Mouse (Mus musculus): Measurements from ENCODE around the gene Ang. TPM values are rescaled to one million over a fixed set of nuclear protein-coding genes. Genes with fewer than 3 reads are reported as not detected.

Ang gene
- polyA plus RNA-seq, 1 experiment from 2014 or later = 3.8 TPM

GRCm38 (mm10) chr14:51074335-51074734 is 16.6 kb upstream of the Ang start, which contains the start of gene Olfr750:
Gene Olfr750, minus strand, starts transcription at chr14:51074435.
- H3K27me3 ChIP-seq = no peaks in the 10 kb centered on the region
- no peak within 1 kb of the TSS for H3K4me2 ChIP-seq (replicated peaks)

GRCm38 (mm10) chr14:51079180-51079579 is 11.8 kb upstream of the Ang start:
- no peak overlapping the region for H3K4me2 ChIP-seq (replicated peaks)

More at GRCm38 (mm10) chr14:51074335-51074734, 16.6 kb upstream of the Ang start, which contains the start of gene Olfr750:
- ATAC-seq (replicated peaks) = no peak
- no peak within 1 kb of the TSS for H3K27ac ChIP-seq (replicated peaks)
- H3K9ac ChIP-seq (replicated peaks) = no peak within 1 kb of the TSS
- no peak within 1 kb of the TSS for H3K4me3 ChIP-seq
- H3K4me1 ChIP-seq = no peaks in the 10 kb centered on the region
- H3K36me3 ChIP-seq = no peaks in the 10 kb centered on the region
- 89% methylated on average over 3 of the region's 3 CpGs for WGBS
- no peaks in the 10 kb centered on the region for H3K9me3 ChIP-seq

DNA sequence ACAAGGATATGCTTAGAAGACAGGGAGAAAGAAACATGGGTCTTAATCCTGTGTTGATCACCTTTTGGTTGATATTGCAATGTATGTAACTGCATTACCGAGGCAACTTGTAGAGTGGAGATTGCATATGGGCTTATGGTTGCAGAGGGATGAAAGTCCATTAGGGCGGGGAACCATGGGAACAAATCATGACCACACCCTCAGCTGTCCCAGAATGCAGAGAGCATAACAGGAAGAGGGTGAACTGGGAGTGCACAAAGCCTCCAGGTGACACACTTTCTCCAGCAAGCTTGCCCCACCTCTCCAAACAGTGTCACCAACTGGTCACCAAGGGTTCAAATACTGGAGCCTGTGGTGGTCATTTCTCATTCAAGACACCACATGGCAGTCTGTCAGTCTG is 9.9 kb upstream of the Ang start:
- Histone ChIP-seq H3K27me3 (peaks cover 7% of the 10 kb centered on the region; the same call in 1 of the 2 replicates), H3K9ac (replicated peaks) (no peak overlapping the region), H3K27ac (replicated peaks) (no peak overlapping the region), H3K36me3 (no peaks in the 10 kb centered on the region), H3K4me2 (replicated peaks) (no peak overlapping the region), H3K4me3 (no peak overlapping the region), H3K4me1 (peaks cover 15% of the 10 kb centered on the region), H3K9me3 (no peaks in the 10 kb centered on the region)
- WGBS = 84% methylated on average over 2 of the region's 2 CpGs
- ATAC-seq (replicated peaks) = no peak

More at GRCm38 (mm10) chr14:51079180-51079579, 11.8 kb upstream of the Ang start:
- Histone ChIP-seq H3K36me3 (no peaks in the 10 kb centered on the region), H3K4me3 (no peak overlapping the region), H3K9me3 (no peaks in the 10 kb centered on the region), H3K27me3 (peaks cover 7% of the 10 kb centered on the region; the same call in 1 of the 2 replicates), H3K27ac (replicated peaks) (no peak overlapping the region), H3K4me1 (peaks cover 15% of the 10 kb centered on the region), H3K9ac (replicated peaks) (no peak overlapping the region)
- ATAC-seq (replicated peaks) = no peak
- WGBS = 91% methylated on average over 1 of the region's 1 CpGs

DNA sequence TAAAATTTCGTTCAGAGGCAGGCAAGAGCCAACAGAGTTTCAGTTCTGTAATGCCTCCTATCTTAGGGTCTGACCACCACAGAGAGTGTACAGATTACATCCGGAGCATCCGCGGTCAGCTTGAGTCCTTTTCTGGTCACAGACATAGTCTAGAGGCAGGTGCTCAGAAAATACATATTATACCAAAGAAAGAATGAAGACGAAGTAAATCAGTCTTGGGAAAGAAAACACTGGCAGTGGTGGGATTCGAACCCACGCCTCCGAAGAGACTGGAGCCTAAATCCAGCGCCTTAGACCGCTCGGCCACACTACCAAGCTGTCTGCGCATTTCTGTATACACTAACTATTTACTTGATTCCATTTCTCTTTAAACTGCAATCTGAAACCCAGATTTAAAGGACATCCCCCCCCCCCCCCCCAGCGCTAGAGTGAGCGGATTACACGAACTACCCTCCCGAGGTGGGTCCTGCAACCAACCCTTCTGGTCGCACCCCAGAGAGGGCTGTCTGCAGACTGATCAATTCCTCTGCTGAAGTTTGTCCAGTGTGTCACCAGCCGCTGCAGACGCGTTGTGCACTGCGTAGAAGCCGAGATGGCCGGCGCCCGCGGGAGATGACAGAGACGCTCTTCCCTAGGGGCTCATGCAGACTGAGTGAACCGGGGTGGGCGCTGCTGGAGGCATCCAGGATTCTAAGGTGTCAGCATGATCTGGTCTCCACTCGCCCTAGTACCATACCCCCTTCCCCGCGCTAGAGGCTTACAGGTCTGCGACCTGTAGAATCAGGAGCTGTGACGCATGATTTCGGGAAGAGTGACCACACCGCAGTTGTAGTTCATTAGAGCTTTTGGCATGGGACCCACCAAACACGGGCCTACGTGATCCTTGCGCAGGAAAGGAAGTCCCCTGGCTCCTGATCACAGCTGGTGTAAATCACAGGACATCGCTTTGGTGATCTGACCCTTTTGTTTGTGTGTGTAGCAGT is 8.1 kb upstream of the Ang start:
- peak; percentile 72 for ATAC-seq (replicated peaks)
- no peak overlapping the region for H3K27ac ChIP-seq (replicated peaks)
- H3K36me3 ChIP-seq = no peaks in the 10 kb centered on the region
- peaks cover 7% of the 10 kb centered on the region; the same call in 1 of the 2 replicates for H3K27me3 ChIP-seq
- H3K9ac ChIP-seq (replicated peaks) = peak overlapping the region; percentile 5
- 3% methylated on average over 40 of the region's 40 CpGs for WGBS
- peak overlapping the region; percentile 43 for H3K4me3 ChIP-seq
- H3K4me2 ChIP-seq (replicated peaks) = peak overlapping the region; percentile 59
- peaks cover 15% of the 10 kb centered on the region for H3K4me1 ChIP-seq
- no peaks in the 10 kb centered on the region for H3K9me3 ChIP-seq

DNA sequence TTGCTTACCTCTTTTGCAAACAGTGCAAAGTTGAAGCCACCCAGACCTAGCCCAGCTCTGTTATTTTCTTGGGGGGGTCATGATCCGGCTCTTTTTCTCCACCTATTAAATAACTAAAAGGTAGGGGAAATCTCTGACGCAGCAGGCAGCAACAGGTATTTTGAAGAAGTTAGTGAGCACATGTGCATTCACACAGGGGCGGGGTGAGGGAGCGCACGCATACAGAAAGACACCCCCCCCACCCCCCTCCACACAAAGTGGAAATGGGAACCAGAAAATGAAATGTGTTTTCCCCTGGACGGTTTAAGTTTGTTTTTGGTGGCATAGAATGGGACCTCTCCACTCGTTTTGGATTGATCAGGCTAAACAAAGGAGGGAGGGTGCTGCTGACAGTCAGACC is 7.1 kb upstream of the Ang start:
- 8% methylated on average over 7 of the region's 7 CpGs for WGBS
- H3K9me3 ChIP-seq = no peaks in the 10 kb centered on the region
- H3K4me3 ChIP-seq = peak overlapping the region; percentile 43
- H3K4me2 ChIP-seq (replicated peaks) = peak overlapping the region; percentile 59
- H3K27ac ChIP-seq (replicated peaks) = no peak overlapping the region
- peaks cover 23% of the 10 kb centered on the region for H3K4me1 ChIP-seq
- ATAC-seq (replicated peaks) = no peak
- H3K36me3 ChIP-seq = no peaks in the 10 kb centered on the region
- H3K27me3 ChIP-seq = peaks cover 7% of the 10 kb centered on the region; the same call in 1 of the 2 replicates
- H3K9ac ChIP-seq (replicated peaks) = 0 out of 2 replicates have a peak overlapping the region, but pooled peaks have one; percentile 5

GRCm38 (mm10) chr14:51085086-51085485 is 5.9 kb upstream of the Ang start:
- H3K36me3 ChIP-seq = no peaks in the 10 kb centered on the region
- H3K4me3 ChIP-seq = no peak overlapping the region
- peaks cover 7% of the 10 kb centered on the region; the same call in 1 of the 2 replicates for H3K27me3 ChIP-seq
- H3K9ac ChIP-seq (replicated peaks) = no peak overlapping the region
- no peak overlapping the region for H3K4me2 ChIP-seq (replicated peaks)
- 84% methylated on average over 2 of the region's 2 CpGs for WGBS
- H3K9me3 ChIP-seq = no peaks in the 10 kb centered on the region
- ATAC-seq (replicated peaks) = no peak
- peaks cover 25% of the 10 kb centered on the region for H3K4me1 ChIP-seq
- no peak overlapping the region for H3K27ac ChIP-seq (replicated peaks)

GRCm38 (mm10) chr14:51085911-51086310 is 5.0 kb upstream of the Ang start:
- Histone ChIP-seq H3K27me3 (peaks cover 7% of the 10 kb centered on the region; the same call in 1 of the 2 replicates), H3K4me1 (peaks cover 26% of the 10 kb centered on the region), H3K4me3 (no peak overlapping the region), H3K36me3 (no peaks in the 10 kb centered on the region), H3K4me2 (replicated peaks) (no peak overlapping the region), H3K9me3 (no peaks in the 10 kb centered on the region), H3K9ac (replicated peaks) (no peak overlapping the region), H3K27ac (replicated peaks) (no peak overlapping the region)
- WGBS = 74% methylated on average over 4 of the region's 4 CpGs
- no peak for ATAC-seq (replicated peaks)

- Histone ChIP-seq H3K36me3 (no peaks in the 10 kb centered on the region), H3K4me3 (peak overlapping the region; percentile 72), H3K4me2 (replicated peaks) (peak overlapping the region; percentile 79), H3K27me3 (peaks cover 7% of the 10 kb centered on the region; the same call in 1 of the 2 replicates), H3K27ac (replicated peaks) (no peak overlapping the region), H3K9me3 (no peaks in the 10 kb centered on the region), H3K4me1 (peaks cover 30% of the 10 kb centered on the region), H3K9ac (replicated peaks) (peak overlapping the region; percentile 43; the same call in 1 of the 2 replicates)
- ATAC-seq (replicated peaks) = no peak
- 8% methylated on average over 9 of the region's 9 CpGs for WGBS
These were observed 3.2 kb upstream of the Ang start for GRCm38 (mm10) chr14:51087762-51088161.

- Histone ChIP-seq H3K4me3 (peak overlapping the region; percentile 72), H3K36me3 (no peaks in the 10 kb centered on the region), H3K27me3 (peaks cover 4% of the 10 kb centered on the region; the same call in 1 of the 2 replicates), H3K4me2 (replicated peaks) (peak overlapping the region; percentile 79), H3K27ac (replicated peaks) (peak overlapping the region; percentile 77), H3K4me1 (peaks cover 24% of the 10 kb centered on the region), H3K9ac (replicated peaks) (peak overlapping the region; percentile 47), H3K9me3 (no peaks in the 10 kb centered on the region)
- ATAC-seq (replicated peaks) = peak; percentile 23
- WGBS = under 1% methylated on average over 23 of the region's 23 CpGs
These were observed 2.6 kb upstream of the Ang start for GRCm38 (mm10) chr14:51088166-51088969.

GRCm38 (mm10) chr14:51088970-51089673 is 1.8 kb upstream of the Ang start:
- Histone ChIP-seq H3K9ac (replicated peaks) (peak overlapping the region; percentile 52), H3K9me3 (no peaks in the 10 kb centered on the region), H3K27ac (replicated peaks) (peak overlapping the region; percentile 77), H3K4me2 (replicated peaks) (peak overlapping the region; percentile 79), H3K36me3 (no peaks in the 10 kb centered on the region), H3K4me1 (peaks cover 19% of the 10 kb centered on the region), H3K4me3 (peak overlapping the region; percentile 72), H3K27me3 (no peaks in the 10 kb centered on the region; the same call in 1 of the 2 replicates)
- peak; percentile 95 for ATAC-seq (replicated peaks)
- under 1% methylated on average over 34 of the region's 34 CpGs for WGBS

DNA sequence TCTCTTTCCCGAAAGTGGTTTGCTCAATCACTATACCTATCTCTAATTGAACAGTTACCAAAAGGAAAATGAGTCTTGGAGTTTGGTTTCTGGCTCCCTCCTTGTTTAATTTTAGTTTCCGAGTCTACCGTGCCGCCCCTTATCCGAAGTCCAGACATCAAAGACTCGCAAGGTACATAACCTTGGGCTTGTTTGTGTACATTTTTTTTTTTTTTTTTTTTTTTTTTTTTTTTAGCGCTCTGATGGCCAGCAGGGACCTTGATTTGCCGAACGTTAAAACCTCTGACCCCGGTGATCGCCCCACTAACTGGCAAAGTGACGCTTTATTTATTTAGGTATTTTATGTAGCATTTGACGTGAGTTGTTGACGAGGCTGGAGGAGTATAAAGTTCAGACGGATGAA is 1.3 kb upstream of the Ang start:
- Histone ChIP-seq H3K27me3 (no peaks in the 10 kb centered on the region; the same call in 1 of the 2 replicates), H3K27ac (replicated peaks) (peak overlapping the region; percentile 77), H3K4me3 (peak overlapping the region; percentile 72), H3K4me2 (replicated peaks) (peak overlapping the region; percentile 79), H3K9ac (replicated peaks) (peak overlapping the region; percentile 52), H3K36me3 (no peaks in the 10 kb centered on the region), H3K9me3 (no peaks in the 10 kb centered on the region), H3K4me1 (peaks cover 19% of the 10 kb centered on the region)
- no peak for ATAC-seq (replicated peaks)
- WGBS = 0% methylated on average over 15 of the region's 15 CpGs

Data from forebrain, embryonic 15.5 days (tissue).